Comparison of ENCODE assay signal across 20 mouse cellular contexts in the genomic region with DNA sequence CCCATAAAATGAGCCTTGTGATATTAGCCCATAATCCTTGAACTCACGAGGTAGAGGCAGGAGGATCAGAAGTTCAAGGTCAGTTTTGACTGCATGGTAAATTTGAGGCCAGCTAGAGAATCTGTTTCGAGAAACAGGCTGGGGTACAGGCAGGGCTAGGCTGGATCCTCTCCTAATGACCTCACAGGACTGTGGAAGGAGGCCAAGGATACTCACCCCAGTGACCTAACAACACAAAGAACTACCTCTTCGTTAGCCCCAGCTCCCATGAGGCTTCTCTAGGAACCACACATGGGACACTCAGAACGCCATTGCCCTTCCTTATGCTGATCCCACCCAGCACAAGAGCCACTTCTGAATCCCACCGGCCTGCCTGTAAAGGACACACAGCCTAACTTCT. TPM values are rescaled to one million over a fixed set of nuclear protein-coding genes. Genes with fewer than 3 reads are reported as not detected.
"Had no signal": no experiment of that assay in that cellular context is flagged by ENCODE, and none has a peak within 500 bp of the region (broad histone marks: within the 10 kb centered on the region; RNA-seq: fewer than 3 reads in every experiment).

No protein-coding gene starts in this region.

- H3K9ac ChIP-seq: limb, embryonic 12.5 days; liver, embryonic 13.5 days; liver, postnatal 0 days; lung, embryonic 15.5 days; midbrain, embryonic 12.5 days; stomach, embryonic 15.5 days had no signal

- H3K27ac ChIP-seq: layer of hippocampus, adult 2 months; limb, embryonic 12.5 days; liver, embryonic 13.5 days; lung, embryonic 15.5 days; macrophage; stomach, embryonic 15.5 days had no signal

- ATAC-seq: liver, postnatal 0 days had no signal

- DNase-seq: kidney, postnatal 10 days; kidney, postnatal 4 days; liver; liver, embryonic 13.5 days; liver, postnatal 0 days; lung, postnatal 14 days; right cerebral cortex, postnatal 14 days; thymus, adult 2 months; thymus, postnatal 25 days had no signal

- H3K4me2 ChIP-seq: limb, embryonic 12.5 days; liver, embryonic 13.5 days; lung, embryonic 15.5 days; midbrain, embryonic 12.5 days; stomach, embryonic 15.5 days had no signal

- H3K9me3 ChIP-seq: liver, embryonic 13.5 days; lung, embryonic 15.5 days; stomach, embryonic 15.5 days had no signal

- H3K4me3 ChIP-seq: layer of hippocampus, adult 2 months; limb, embryonic 12.5 days; liver, embryonic 13.5 days; lung, embryonic 15.5 days; megakaryocyte, embryonic 14.5 days; midbrain, embryonic 12.5 days; stomach, embryonic 15.5 days had no signal

- H3K4me1 ChIP-seq: limb, embryonic 12.5 days; stomach, embryonic 15.5 days had no signal

- H3K27me3 ChIP-seq: limb, embryonic 12.5 days; liver, embryonic 13.5 days; lung, embryonic 15.5 days; midbrain, embryonic 12.5 days; stomach, embryonic 15.5 days had no signal

- H3K36me3 ChIP-seq: limb, embryonic 12.5 days; liver, embryonic 13.5 days; lung, embryonic 15.5 days; stomach, embryonic 15.5 days had no signal

RNA-seq across cellular contexts. Expression of gene Ccdc182, which starts 25.0 kb away (rescaled TPM):
- total RNA-seq: layer of hippocampus, adult 2 months; layer of hippocampus, postnatal 10 days; left cerebral cortex, postnatal 36 days; midbrain, postnatal 0 days had no signal
- polyA plus RNA-seq: liver, embryonic 13.5 days; liver, postnatal 0 days; macrophage; spleen, adult 2 months; stomach, embryonic 15.5 days; thymus, adult 2 months had no signal
